Mouse (Mus musculus) midbrain, embryonic 11.5 days (tissue): ENCODE results near the gene Prkrip1. TPM values are rescaled to one million over a fixed set of nuclear protein-coding genes. Genes with fewer than 3 reads are reported as not detected.
"Not testable (repeated sequence)": the region's sequence is repeated elsewhere in the genome, so short reads cannot be mapped to it uniquely, and the experiment has no call there.

ENCODE experiments used
- ATAC-seq: fragments of 200-750 bp; cut with Nextera tagmentation; 2 replicates; pipeline ENCODE4 v1.8.0; 2017; ENCODE audit warnings: moderate TSS enrichment, moderate library complexity; ENCODE audit not compliant: low FRiP score
- DNase-seq: peaks from one replicate; pipeline ENCODE4 v3.0.0; 2015; ENCODE audit warnings: low spot score; ENCODE audit errors: missing footprints
- H3K27ac ChIP-seq: fragments of 300-500 bp; sonication (generic); 2 replicates; pipeline ENCODE4 v1.5.1; 2014; ENCODE audit warnings: low read depth, low read length
- H3K27me3 ChIP-seq: fragments of 300-500 bp; sonication (generic); 2 replicates; pipeline ENCODE4 v1.6.1; 2014; ENCODE audit warnings: mild to moderate bottlenecking, low read length, moderate library complexity, mixed read lengths; ENCODE audit not compliant: control insufficient read depth, insufficient read depth
- H3K36me3 ChIP-seq: fragments of 300-500 bp; sonication (generic); 2 replicates; pipeline ENCODE4 v1.6.1; 2014; ENCODE audit warnings: mild to moderate bottlenecking, low read length, moderate library complexity, mixed read lengths; ENCODE audit not compliant: control insufficient read depth, insufficient read depth
- H3K4me1 ChIP-seq: fragments of 300-500 bp; sonication (generic); 2 replicates; pipeline ENCODE4 v1.6.1; 2014; ENCODE audit warnings: low read length; ENCODE audit not compliant: control insufficient read depth, insufficient read depth
- H3K4me2 ChIP-seq: fragments of 300-500 bp; sonication (generic); 2 replicates; pipeline ENCODE4 v1.6.1; 2014; ENCODE audit warnings: mild to moderate bottlenecking, moderate library complexity
- H3K4me3 ChIP-seq: fragments of 300-500 bp; sonication (generic); 2 replicates; pipeline ENCODE4 v1.5.1; 2014; ENCODE audit warnings: low read depth, low read length
- H3K9ac ChIP-seq: fragments of 300-500 bp; sonication (generic); 2 replicates; pipeline ENCODE4 v1.6.1; 2014; ENCODE audit warnings: low read length
- H3K9me3 ChIP-seq: fragments of 300-500 bp; sonication (generic); 2 replicates; pipeline ENCODE4 v1.6.1; 2016; ENCODE audit warnings: low read length; ENCODE audit not compliant: control insufficient read depth
- WGBS: fragments of 180-500 bp; shearing (Covaris S2); extraction: QIAGEN DNeasy Blood & Tissue Kit; methylation state at CpG from one replicate; pipeline ENCODE4 v1.1.7; 2014; 5-methylcytosine and 5-hydroxymethylcytosine counted together
- polyA plus RNA-seq: library from polyadenylated mRNA; unstranded; fragments of >200 nt; fragmentation: Nextera tagmentation; extraction: Ambion mirVana; gene quantifications from 2 replicates; pipeline ENCODE4 v1.2.1, GENCODE M21; 2014

Prkrip1 gene
- polyA plus RNA-seq, 1 experiment from 2014 or later: 74.2 TPM

DNA sequence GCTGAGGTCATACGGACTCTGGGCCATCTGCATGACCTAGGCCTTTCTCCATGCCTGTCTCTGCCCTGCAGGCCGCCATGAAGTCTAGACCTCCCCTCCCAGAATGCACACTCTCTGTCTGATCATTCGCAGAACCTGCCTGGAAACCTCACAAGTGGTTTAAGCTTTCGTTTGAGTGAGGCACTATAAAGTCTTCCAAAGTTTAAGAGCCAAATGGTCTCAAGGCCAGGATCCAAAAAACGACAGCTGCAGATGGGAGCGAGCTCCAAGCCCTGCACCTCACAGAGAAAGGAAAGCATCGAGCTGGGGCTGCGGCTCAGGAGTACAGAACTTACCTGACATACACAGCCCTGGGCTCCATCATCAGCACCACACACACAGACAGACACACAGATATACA lies 46.4 kb downstream of the Prkrip1 start:
- ATAC-seq (no peak), DNase-seq (no peak)
- Histone ChIP-seq H3K4me3 (no peak overlapping the region), H3K36me3 (no peaks in the 10 kb centered on the region), H3K9ac (no peak overlapping the region), H3K4me2 (no peak overlapping the region), H3K27ac (no peak overlapping the region), H3K9me3 (no peaks in the 10 kb centered on the region), H3K27me3 (no peaks in the 10 kb centered on the region), H3K4me1 (no peaks in the 10 kb centered on the region)
- WGBS: 80% methylated on average over 8 of the region's 8 CpGs

DNA sequence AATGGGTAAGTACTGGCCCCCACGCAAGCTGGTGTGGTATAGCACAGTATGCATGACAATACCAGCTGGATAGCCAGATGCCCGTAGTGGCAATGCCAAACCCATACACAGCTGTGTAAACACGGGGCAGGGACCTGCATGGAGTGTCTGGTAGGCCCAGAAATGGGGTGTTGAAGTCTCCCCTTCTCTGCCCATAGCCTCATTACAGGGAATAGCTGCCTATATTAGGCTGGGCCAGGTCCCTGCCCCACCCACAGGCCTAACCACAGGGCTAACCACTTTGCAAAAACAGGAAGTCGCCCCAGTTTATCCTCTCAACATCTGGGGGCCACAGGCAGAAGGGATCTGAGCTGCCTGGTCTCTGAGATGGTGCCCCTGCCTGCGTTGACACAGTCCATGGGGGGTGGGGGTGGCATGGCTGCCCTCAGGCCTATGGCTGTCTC lies 49.6 kb downstream of the Prkrip1 start:
- H3K9ac ChIP-seq, H3K4me3 ChIP-seq, H3K4me2 ChIP-seq, H3K27ac ChIP-seq, H3K27me3 ChIP-seq, H3K4me1 ChIP-seq, H3K36me3 ChIP-seq, DNase-seq, H3K9me3 ChIP-seq, ATAC-seq: not testable (repeated sequence)
- 69% methylated on average over 5 of the region's 5 CpGs for WGBS

DNA sequence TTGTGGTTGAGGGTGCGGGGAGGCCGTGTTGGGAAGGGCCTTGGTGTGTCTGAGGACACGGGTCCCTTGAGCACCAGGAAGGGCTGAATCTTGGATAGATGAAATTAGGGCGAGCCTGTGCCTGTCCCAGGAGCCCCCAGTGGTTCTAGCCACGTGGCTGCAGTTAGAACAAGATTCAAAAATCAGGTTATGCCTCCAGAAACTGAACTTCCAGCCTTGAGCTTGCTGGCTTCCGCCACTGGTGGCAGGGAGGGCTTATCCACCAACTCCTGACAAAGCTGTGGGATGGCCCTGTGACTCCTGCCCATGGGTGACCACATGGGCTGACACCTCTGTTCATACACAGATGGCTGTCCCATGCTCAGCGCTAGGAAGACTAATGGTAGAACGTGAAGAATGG lies 51.1 kb downstream of the Prkrip1 start:
- no peaks in the 10 kb centered on the region for H3K36me3 ChIP-seq
- no peak overlapping the region for H3K27ac ChIP-seq
- no peak overlapping the region for H3K4me2 ChIP-seq
- 75% methylated on average over 8 of the region's 8 CpGs for WGBS
- DNase-seq (no peak), ATAC-seq (no peak)
- no peaks in the 10 kb centered on the region for H3K4me1 ChIP-seq
- no peaks in the 10 kb centered on the region for H3K9me3 ChIP-seq
- H3K27me3 ChIP-seq: no peaks in the 10 kb centered on the region
- H3K4me3 ChIP-seq: no peak overlapping the region
- H3K9ac ChIP-seq: no peak overlapping the region

DNA sequence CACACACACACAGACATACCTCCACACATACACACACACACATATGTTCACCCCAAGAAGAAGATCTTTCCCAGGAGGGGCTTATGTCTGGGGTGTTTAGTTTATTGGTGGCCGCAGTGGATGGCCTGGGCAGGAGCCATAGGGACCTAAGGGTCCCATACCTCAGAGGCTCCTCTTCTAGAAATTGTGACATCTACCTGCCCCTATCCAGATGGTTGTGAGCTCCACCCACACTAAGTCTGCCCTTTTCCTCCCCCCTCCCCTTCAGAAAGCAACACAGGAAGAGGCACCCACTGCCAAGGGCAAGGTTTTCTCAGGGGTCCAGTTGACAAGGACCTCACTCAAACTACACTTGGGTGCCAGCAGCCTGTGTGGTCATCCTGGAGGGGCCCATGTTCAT lies 51.8 kb downstream of the Prkrip1 start:
- DNase-seq (no peak), ATAC-seq (no peak)
- H3K9ac ChIP-seq: no peak overlapping the region
- WGBS: 91% methylated on average over 1 of the region's 1 CpGs
- no peaks in the 10 kb centered on the region for H3K27me3 ChIP-seq
- H3K4me1 ChIP-seq: no peaks in the 10 kb centered on the region
- 0 out of 2 replicates have a peak, but pooled peaks cover 5% of the 10 kb centered on the region for H3K36me3 ChIP-seq
- H3K27ac ChIP-seq: no peak overlapping the region
- no peaks in the 10 kb centered on the region for H3K9me3 ChIP-seq
- H3K4me3 ChIP-seq: no peak overlapping the region
- H3K4me2 ChIP-seq: no peak overlapping the region

DNA sequence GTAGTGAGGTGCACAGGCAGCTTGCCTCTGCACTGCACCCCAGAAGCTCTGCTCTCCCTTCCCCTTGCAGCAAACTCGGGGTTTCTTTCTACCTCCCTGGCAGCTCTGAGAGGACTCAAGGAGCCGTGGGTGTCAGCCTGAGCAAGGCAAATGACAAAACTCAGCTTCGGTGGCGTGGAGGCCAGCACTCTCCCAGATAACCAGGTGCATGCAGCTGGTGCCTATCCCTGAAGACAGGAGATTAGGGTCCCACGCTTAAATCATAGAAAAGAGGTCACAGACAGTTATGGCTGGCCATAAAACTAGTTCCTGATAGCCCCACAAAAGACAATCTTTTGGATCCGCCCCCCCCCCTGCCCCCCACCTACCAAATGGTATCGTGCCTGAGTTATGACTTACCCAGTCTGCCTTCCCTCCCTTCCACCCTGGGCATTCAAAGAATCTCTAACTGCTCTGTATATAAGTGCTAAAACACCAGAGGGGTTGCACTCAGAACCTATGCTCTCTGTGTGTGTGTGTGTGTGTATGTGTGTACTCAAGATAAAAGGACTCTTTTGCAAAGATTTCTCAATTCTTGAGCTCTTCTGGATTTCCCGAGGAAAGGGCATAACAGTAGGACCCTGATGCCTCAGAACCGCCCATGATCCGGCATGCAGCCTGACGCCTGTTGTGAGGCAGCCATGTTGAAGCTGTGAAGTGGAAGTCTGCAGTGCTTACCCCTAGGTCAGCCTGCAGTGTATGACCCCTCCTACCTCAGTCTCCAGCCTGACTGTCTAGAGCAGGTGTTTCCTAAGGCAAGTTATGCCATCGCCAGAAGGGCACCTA lies 53.9 kb downstream of the Prkrip1 start:
- ATAC-seq: no peak

DNA sequence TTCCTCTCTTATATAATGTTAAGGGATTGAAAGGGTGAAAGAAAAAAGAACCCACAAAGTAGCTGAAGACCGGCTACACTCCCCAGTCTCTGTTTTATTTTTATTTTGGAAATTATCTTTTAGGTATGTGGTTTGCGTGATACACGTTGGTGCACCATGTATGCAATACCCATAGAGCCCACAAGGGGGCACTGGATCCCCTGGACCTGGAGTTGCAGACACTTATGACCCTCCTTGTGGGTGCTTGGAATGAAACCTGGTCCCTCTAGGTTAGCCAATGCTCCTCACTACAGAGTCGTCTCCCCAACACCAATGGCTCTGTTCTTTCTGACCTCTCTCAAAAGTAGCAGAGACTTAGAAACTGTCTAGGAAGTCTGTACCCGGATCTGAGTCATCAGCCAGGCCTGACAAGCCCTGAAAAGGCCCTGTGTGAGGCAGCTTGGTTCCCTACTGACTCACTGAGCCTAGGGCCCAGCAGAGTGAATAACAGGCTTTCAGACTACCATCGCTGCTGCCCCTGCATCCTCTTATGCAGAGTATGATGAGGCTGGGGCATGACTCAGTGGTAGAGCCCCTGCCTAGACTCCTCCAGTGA lies 55.5 kb downstream of the Prkrip1 start:
- ATAC-seq (no peak), DNase-seq (no peak)
- Histone ChIP-seq H3K4me3 (no peak overlapping the region), H3K27ac (no peak overlapping the region), H3K27me3 (no peaks in the 10 kb centered on the region), H3K36me3 (peaks cover 20% of the 10 kb centered on the region), H3K4me2 (no peak overlapping the region), H3K9ac (no peak overlapping the region), H3K4me1 (no peaks in the 10 kb centered on the region), H3K9me3 (no peaks in the 10 kb centered on the region)
- WGBS: 90% methylated on average over 6 of the region's 6 CpGs

More for the DNA sequence above, 53.9 kb downstream of the Prkrip1 start:
- Histone ChIP-seq H3K27me3 (no peaks in the 10 kb centered on the region), H3K4me1 (no peaks in the 10 kb centered on the region), H3K9ac (no peak overlapping the region), H3K4me3 (no peak overlapping the region), H3K4me2 (no peak overlapping the region), H3K27ac (no peak overlapping the region), H3K9me3 (no peaks in the 10 kb centered on the region), H3K36me3 (peaks cover 19% of the 10 kb centered on the region)
- DNase-seq: no peak
- WGBS: 80% methylated on average over 12 of the region's 12 CpGs

DNA sequence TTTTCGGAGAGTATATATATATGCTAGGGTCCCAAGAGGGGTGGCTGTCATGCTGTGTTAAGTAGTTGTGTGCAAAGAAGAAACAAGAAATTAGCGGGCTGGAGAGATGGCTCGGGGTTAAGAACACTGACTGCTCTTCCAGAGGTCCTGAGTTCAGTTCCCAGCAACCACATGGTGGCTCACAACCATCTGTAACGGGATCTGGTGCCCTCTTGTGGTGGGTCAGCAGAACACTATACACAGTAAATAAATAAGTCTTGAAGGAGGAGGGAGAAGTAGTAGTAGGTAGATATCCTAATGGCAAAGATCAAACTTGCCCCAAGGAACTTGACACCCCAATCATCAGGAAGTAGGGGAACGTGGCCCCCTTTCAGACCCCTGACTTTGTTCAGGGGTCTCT lies 56.0 kb downstream of the Prkrip1 start:
- H3K36me3 ChIP-seq: peaks cover 20% of the 10 kb centered on the region
- no peak for ATAC-seq
- H3K9me3 ChIP-seq: no peaks in the 10 kb centered on the region
- no peak for DNase-seq
- no peaks in the 10 kb centered on the region for H3K27me3 ChIP-seq
- H3K4me1 ChIP-seq: no peaks in the 10 kb centered on the region
- WGBS: 87% methylated on average over 5 of the region's 5 CpGs
- no peak overlapping the region for H3K4me2 ChIP-seq
- no peak overlapping the region for H3K4me3 ChIP-seq
- H3K9ac ChIP-seq: no peak overlapping the region
- no peak overlapping the region for H3K27ac ChIP-seq

DNA sequence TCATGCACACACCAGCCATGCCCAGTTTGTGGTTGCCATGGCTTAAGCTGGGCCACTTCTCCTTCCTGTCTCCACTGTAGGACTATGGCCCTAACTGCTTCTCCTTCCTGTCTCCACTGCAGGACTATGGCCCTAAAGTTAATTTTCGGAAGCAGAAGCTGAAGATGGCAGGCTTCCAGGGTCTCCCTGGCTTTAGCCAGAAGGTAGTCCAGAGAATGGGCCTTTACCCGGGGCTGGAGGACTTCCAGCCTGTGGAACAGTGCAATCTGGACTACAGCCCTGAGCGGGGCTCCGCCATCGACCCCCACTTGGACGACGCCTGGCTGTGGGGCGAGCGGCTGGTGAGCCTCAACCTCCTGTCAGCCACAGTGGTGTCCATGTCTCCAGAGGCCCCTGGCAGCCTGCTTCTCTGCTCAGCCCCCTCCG lies 58.7 kb downstream of the Prkrip1 start:
- peaks cover 5% of the 10 kb centered on the region for H3K4me1 ChIP-seq
- no peak overlapping the region for H3K4me3 ChIP-seq
- ATAC-seq: no peak
- H3K27ac ChIP-seq: no peak overlapping the region
- H3K4me2 ChIP-seq: no peak overlapping the region
- no peak overlapping the region for H3K9ac ChIP-seq
- no peaks in the 10 kb centered on the region for H3K9me3 ChIP-seq
- H3K36me3 ChIP-seq: peaks cover 20% of the 10 kb centered on the region
- H3K27me3 ChIP-seq: no peaks in the 10 kb centered on the region
- no peak for DNase-seq
- whole genome bisulfite sequencing: 91% methylated on average over 10 of the region's 10 CpGs

DNA sequence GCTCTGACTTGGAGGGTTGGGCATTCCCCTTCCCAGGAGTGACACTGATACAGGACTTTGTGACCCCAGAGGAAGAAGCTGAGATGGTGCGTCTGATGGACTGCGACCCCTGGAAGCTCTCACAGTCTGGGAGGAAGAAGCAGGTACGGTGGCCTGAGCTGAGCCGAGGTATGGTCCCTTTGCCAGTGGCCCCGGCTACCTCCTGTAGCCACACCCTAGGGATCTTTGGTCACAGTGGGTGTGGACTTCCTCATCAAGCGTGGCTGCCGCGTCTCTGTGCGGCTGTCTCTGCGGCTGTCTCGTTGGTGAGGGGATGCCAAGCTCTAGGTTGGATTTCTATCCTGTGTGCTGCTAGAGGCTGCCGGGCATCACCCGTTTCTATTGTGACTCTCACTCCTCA lies 59.4 kb downstream of the Prkrip1 start:
- 96% methylated on average over 13 of the region's 13 CpGs for WGBS

More for the DNA sequence above, 59.4 kb downstream of the Prkrip1 start:
- Histone ChIP-seq H3K4me2 (no peak overlapping the region), H3K4me1 (peaks cover 10% of the 10 kb centered on the region), H3K27me3 (no peaks in the 10 kb centered on the region), H3K36me3 (peaks cover 20% of the 10 kb centered on the region), H3K9ac (no peak overlapping the region), H3K4me3 (no peak overlapping the region), H3K27ac (no peak overlapping the region), H3K9me3 (no peaks in the 10 kb centered on the region)
- DNase-seq (no peak), ATAC-seq (no peak)
